Mouse (Mus musculus) embryonic fibroblast, embryonic 13.5 days (primary cell): ENCODE data around the gene Ildr2.

ENCODE experiments used
- CTCF ChIP-seq: IDR thresholded peaks from 2 replicates; pipeline ENCODE4 v1.5.1; 2011; ENCODE audit warnings: mild to moderate bottlenecking, control low read depth, low read length, moderate library complexity, borderline replicate concordance; ENCODE audit not compliant: insufficient read depth
- POLR2A ChIP-seq: IDR thresholded peaks from 2 replicates; pipeline ENCODE4 v1.6.1; 2011; ENCODE audit warnings: low read depth, mild to moderate bottlenecking, control low read depth, low read length, moderate library complexity

DNA sequence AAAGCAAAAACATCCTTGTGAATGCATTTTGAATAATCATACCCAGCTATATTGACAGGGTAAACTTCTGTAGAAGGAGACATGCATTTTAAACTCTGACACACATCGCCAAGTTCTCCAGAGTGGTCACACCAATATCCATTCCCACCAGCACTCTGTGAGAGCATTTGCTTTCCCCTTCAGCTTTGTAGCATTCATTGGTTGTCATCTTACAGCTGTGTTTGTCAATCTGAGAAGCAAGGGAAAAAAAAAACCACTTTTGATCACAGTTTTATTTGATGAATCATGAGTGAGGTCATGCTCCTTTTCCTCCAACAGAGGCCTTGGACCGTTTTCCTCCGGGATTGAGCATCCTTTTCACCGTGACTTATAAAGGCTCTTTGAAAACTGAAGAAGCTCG lies 89.6 kb downstream of the Ildr2 start:
- TF ChIP-seq CTCF (no peak), POLR2A (no peak)
